Mouse (Mus musculus): Measurements from ENCODE around the gene Ndufa12. TPM values are rescaled to one million over a fixed set of nuclear protein-coding genes. Genes with fewer than 3 reads are reported as not detected.

The Ndufa12 gene
- polyA plus RNA-seq, 1 experiment from 2014 or later: 294 TPM

Other genes starting within 250 kb of the Ndufa12 start
- gene Vezt, start 162.9 kb upstream of the Ndufa12 start, polyA plus RNA-seq (2015; fragmentation: Nextera tagmentation; extraction: Ambion mirVana): 25.9 and 27.3 TPM in 2 replicates
- 2.9 and 3.1 TPM in 2 replicates for gene Fgd6, start 162.7 kb upstream of the Ndufa12 start, polyA plus RNA-seq (2015; fragmentation: Nextera tagmentation; extraction: Ambion mirVana)
- gene Nr2c1, start 50.7 kb upstream of the Ndufa12 start, polyA plus RNA-seq (2015; fragmentation: Nextera tagmentation; extraction: Ambion mirVana): 9.3 and 9.8 TPM in 2 replicates
- gene Gm4792, start 100.0 kb downstream of the Ndufa12 start, polyA plus RNA-seq (2015; fragmentation: Nextera tagmentation; extraction: Ambion mirVana): not detected in 2 replicates
- 6.0 and 7.4 TPM in 2 replicates for gene Tmcc3, start 113.2 kb downstream of the Ndufa12 start, polyA plus RNA-seq (2015; fragmentation: Nextera tagmentation; extraction: Ambion mirVana)

Measured in lung, embryonic 16.5 days (tissue).